Mouse (Mus musculus): ENCODE measurements around the gene Tmem200b. TPM values are rescaled to one million over a fixed set of nuclear protein-coding genes. Genes with fewer than 3 reads are reported as not detected.

Tmem200b gene
- total RNA-seq, 2 experiments from 2014 or later, result 6.3 to 7.1 TPM

GRCm38 (mm10) chr4:131910237-131910994, 11.2 kb upstream of the Tmem200b start:
- no peak for DNase-seq

GRCm38 (mm10) chr4:131911521-131911920, 10.1 kb upstream of the Tmem200b start:
- no peak for DNase-seq

GRCm38 (mm10) chr4:131913526-131913925, 8.0 kb upstream of the Tmem200b start:
- DNase-seq, result no peak

GRCm38 (mm10) chr4:131914046-131914643, 7.4 kb upstream of the Tmem200b start:
- no peak for DNase-seq

GRCm38 (mm10) chr4:131914891-131915469, 6.6 kb upstream of the Tmem200b start:
- DNase-seq, result no peak

GRCm38 (mm10) chr4:131915821-131916328, 5.7 kb upstream of the Tmem200b start:
- no peak for DNase-seq

- peak; percentile 84 for DNase-seq
These were observed 5.1 kb upstream of the Tmem200b start for GRCm38 (mm10) chr4:131916425-131916824.

- no peak for DNase-seq
These were observed 4.5 kb upstream of the Tmem200b start for GRCm38 (mm10) chr4:131917010-131917555.

- no peak for DNase-seq
These were observed 3.5 kb upstream of the Tmem200b start for GRCm38 (mm10) chr4:131918026-131918533.

GRCm38 (mm10) chr4:131918711-131919500, 2.7 kb upstream of the Tmem200b start:
- no peak for DNase-seq

- no peak for DNase-seq
These were observed 1.9 kb upstream of the Tmem200b start for GRCm38 (mm10) chr4:131919506-131920140.

- peak; percentile 68 for DNase-seq
These were observed 1.4 kb upstream of the Tmem200b start for GRCm38 (mm10) chr4:131920141-131920594.

GRCm38 (mm10) chr4:131920595-131921351, 798 bp upstream of the Tmem200b start:
- DNase-seq, result peak; percentile 75

- DNase-seq, result no peak
These were observed 833 bp downstream of the Tmem200b start for GRCm38 (mm10) chr4:131922404-131922803.

GRCm38 (mm10) chr4:131924096-131924810, 2.7 kb downstream of the Tmem200b start:
- DNase-seq, result no peak

- no peak for DNase-seq
These were observed 7.6 kb downstream of the Tmem200b start for GRCm38 (mm10) chr4:131929146-131929545.

- DNase-seq, result no peak
These were observed 17.9 kb downstream of the Tmem200b start for GRCm38 (mm10) chr4:131939459-131939858.

- DNase-seq, result no peak
These were observed 19.3 kb downstream of the Tmem200b start for GRCm38 (mm10) chr4:131940846-131941245.

- DNase-seq, result no peak
These were observed 26.3 kb downstream of the Tmem200b start for GRCm38 (mm10) chr4:131947848-131948247.

- no peak for DNase-seq
These were observed 28.3 kb downstream of the Tmem200b start for GRCm38 (mm10) chr4:131949903-131950302.
